Mouse (Mus musculus) MN1 (cell line): ENCODE data around the gene Lsm11.
"Not testable (repeated sequence)": the region's sequence is repeated elsewhere in the genome, so short reads cannot be mapped to it uniquely, and the experiment has no call there.

ENCODE experiments used
- DNase-seq: peaks from one replicate; pipeline ENCODE4 v3.0.0-alpha.2; 2016; ENCODE audit warnings: low spot score

Lsm11 gene

DNA sequence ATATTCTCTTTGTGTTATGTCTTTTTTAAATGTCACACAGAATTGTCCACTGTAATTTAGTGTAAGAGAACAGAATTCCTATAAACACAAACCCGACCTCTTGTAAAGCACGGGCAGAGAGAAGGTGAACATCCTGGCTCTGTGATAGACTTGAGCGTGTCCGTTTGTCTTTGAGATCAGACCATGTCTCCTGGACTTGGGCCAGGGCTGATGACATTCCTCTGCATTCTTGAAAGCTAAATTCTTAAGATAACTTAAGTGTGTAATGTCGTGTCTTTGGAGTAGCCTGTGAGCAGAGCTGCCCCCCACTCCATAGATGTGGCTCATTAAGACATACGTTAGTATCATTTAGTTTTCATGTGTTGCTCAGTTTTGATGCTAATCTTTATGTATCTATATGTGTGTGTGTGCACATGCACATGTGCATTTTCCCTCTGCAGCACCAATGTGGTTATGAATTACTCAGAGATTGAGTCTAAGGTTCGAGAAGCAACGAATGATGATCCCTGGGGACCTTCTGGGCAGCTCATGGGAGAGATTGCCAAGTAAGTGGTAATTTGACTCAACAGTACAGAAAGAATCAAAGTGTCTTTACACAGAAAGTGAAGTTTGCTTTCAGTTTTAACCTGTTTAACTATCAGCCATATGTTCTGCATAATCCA lies 61.3 kb downstream of the Lsm11 start:
- DNase-seq, result peak; percentile 22

DNA sequence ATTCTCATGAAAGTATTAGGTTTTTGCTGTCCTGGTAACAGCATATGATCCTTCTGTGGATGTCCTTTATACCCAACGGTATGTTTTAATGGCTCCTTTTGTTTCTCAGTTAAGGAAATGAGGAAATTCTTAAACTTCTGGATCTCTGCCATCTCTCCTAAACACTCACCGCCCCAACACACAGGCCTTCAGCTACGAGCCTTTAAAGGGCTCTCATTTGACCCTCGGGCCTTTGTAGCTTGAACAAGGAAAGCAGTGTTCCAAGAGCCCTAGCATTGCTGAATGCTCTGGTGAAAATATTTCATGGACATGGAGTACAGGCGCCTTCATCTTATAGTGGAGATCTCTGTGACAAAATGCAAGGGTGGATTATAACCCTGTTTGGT lies 63.1 kb downstream of the Lsm11 start:
- DNase-seq, result no peak

DNA sequence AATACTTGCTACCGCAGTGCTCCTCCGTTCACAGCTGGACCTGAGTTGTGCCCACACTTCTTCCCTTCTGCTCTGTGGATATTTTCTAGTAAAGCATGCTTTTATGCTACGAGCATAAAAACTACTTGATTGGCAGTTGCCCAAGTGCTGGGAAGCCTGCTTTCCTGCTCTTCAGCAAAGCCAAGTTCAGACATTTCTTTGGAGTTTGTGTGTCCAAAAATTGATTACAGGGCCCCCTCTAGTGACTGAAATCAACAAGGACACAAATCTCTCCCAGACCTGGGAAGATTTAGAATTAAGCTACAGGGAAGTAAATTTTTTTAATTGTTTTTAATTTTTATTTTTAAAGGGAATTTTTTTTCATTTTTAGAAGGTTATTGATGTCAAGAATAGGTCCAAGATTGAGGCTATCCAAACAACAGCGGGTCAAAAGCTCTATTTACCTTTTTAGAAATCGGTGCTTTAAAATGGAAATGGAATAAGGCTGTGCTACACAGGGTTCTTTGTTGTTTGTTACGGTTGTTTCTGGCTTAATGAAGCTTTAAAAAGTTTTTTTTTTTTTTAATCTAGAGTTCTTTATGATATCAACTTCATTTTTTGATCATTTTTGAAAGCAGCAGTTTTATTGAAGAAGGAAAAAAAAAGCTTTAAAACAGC lies 63.6 kb downstream of the Lsm11 start:
- DNase-seq, result peak; percentile 44

DNA sequence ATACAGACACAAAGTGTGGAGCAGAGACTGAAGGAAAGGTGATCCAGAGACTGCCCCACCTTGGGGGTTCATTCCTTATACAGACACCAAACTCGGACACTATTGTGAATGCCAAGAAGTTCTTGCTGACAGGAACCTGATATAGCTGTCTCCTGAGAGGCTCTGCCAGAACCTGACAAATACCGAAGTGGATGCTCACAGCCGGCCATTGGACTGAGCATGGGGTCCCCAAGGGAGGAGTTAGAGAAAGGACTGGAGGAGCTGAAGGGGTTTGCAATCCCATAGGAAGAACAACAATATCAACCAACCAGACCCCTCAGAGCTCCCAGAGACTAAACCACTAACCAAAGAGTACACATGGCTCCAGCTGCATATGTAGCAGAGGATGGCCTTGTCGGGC lies 65.4 kb downstream of the Lsm11 start:
- not testable (repeated sequence) for DNase-seq
